Mouse (Mus musculus) frontal cortex, postnatal 25 days (tissue): ENCODE data around the gene Akna.

Experiments
- DNase-seq, 2 experiments: peaks; one replicate each; pipeline ENCODE4 v3.0.0; 2022; ENCODE audit warnings: low spot score in 2 of 2

Gene Akna

GRCm38 (mm10) chr4:63403040-63403959, at the start of gene Akna:
Gene Akna, minus strand, starts transcription at chr4:63403354.
- DNase-seq: peak; percentile 38 to 57

DNA sequence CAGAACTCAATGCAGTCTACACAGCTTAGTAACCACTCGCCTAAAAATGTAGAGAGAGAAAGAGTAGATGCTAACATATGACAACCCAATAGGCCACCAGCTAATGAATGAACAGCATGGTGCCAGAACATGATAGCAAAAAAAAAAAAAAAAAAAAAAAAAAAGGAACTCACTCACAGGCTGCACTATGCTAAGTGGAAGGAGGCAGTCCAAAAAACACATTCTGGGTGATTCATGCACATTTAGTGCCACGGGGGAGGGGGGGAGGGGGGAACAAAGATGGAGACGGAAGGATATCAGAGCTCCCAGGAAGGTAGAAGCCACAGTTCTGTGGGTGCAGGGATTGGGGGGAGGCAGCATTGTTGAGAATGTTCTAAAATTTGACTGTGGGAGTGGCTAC, 49.4 kb upstream of the Akna start:
- DNase-seq: no peak

DNA sequence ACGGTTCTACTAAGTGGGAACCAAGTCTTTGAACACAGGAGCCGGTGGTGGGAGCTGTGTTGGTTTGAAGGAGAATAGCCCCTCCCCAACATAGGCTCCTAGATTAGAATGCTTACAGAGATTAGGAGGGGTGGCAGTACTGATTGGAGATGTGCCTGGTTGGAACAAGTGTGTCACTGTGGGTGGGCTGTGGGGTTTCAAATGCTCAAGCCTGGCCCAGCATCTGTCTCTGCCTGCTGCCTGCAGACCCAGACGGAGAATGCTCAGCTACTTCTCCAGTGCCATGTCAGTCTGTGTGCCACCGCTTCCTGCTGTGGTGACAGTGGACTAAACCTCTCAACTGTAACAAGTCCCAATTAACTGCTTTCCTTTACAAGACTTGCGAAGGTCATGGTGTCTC, 47.4 kb upstream of the Akna start:
- DNase-seq: no peak

DNA sequence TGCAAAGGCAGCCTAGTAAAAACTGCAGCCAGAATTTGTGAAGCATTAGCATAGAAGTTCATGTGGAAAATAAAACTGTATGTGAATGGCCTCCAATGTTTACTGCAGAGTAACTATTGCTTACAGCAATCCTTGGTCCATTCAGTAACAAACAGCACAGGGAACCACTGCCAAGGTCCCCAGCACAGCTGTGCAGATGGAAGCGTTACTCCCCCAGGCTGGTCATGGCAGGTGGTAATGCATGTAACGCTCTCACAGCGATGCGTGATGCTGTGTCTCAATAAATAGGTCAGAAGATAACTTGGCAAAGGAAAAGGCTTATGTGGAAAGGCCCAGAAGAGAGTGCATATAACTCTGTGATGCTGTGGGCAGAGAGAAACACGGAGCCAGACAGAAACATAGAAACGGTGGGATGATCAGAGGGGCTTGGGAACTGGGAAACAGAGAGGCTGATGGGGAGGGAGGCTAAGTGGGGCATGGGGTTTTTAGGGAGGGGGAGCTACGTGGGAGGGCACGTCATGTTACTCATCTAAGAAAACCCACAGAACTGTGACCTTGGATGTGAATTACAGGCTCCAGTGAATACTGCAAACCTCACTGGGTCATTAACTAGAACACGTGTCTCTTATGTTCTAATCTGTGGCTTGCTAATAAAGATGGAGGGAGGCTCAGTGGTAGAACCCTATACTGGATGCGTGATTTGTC, 41.4 kb upstream of the Akna start:
- no peak for DNase-seq

GRCm38 (mm10) chr4:63443101-63443500, 39.9 kb upstream of the Akna start:
- DNase-seq: no peak

- DNase-seq: no peak
These were observed 38.5 kb upstream of the Akna start for GRCm38 (mm10) chr4:63441616-63442015.

DNA sequence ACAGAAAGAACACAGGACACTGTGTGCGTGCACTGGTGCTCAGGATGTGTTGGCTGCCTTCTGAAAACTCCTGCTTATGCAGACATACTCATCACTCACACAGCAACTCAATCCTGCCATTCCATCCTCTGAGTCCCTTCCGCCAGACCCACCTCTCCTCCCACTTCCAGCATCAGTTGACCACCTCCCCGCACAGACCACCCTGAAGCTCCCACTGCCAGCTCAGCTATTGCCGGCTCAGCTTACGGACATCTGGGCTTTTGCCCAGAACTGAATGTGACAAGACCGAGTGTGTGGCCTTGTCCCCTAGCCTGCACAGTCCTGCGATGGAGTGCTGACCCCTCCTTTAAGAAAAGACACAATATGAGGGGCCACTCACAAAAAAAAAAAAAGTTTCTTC, 37.1 kb upstream of the Akna start:
- no peak for DNase-seq

DNA sequence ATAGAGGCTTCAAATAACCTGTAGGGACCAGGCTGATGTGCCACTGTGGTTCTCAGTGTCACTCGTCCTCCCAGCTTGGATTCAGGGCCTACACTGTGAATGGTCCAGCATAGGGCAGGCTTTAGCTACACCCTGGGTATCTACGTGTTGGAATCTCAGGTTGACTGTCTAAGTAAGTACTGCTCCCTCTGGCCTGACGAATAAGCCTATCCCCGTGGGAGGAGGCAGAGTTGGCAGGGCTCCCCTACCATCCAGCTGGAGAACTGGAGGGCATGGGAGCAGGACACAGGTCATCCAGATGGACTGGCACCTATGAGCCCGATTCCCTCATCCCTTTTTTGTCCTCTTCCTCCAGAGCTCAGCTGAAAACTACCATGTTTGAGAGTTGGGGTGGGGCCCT, 34.8 kb upstream of the Akna start:
- DNase-seq: no peak

DNA sequence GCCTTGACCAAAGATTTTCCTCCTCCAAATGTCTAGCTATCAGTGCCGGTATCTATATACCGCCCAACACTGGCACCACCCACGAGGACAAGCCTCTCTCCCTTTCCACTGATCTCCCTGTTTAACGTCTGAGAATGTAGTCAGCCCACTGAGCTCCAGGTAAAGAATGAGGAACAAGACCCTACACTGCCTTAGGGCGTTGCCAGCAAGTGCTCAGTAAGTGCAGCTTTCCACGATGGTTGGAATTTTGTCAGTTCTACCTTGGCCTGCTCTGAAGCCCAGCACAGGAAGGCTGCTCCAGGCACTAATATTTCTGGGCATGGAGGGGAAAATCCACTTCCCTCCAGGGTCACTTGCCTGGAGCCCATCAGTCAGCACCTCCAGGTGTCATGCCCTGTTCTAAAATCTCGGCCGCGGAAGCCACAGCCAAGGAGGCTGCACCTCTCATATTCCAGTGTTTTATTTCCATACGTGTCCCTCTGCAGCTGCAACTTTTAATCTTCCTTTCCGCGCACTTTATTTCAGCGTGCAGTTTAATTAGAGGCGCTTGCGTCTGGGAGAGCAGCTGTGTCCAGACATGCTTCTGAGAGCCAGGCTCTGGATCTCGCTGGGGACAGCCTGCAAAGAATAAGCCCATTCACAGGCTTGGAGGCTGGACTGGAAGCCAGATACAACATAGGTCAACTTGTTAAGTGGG, 34.1 kb upstream of the Akna start:
- DNase-seq: no peak

DNA sequence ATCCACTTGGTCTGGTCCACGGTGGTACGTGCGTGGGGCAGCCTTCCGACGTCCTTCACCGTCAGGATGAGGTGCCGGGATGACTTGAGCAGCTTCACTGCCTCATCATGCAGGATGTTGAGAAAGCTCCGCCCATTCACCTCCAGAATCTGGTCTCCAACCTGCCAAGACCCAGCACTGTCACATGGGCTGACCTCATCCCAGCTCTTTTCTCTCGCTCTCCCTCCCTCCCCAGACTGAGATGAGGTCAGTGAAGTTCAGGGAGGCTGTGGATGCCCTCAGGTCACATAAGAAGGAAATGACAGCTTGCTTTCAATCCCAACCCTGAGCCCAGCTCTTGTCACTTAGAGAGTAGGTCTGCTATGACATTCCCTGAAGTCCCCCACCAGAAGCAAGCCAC, 32.2 kb upstream of the Akna start:
- DNase-seq: no peak

DNA sequence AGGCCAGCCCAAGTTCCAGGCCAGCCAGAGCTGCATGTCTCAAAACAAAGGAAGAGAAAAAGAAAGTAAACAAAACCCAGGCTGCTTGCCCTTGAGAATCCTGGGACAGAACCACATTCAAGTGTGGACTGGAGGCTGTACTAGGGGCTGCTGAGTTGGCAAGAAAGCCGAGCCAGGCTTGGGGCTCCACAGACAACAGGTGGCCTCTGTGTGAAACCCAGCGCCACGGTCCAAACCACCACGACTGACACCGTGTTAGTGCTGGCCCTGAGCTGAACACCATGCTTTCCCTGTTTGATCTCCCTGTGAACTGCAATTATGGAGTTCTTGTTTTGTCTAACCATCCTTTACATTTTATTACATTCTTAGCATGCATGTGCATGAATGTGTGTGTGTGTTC, 27.9 kb upstream of the Akna start:
- no peak for DNase-seq

- no peak for DNase-seq
These were observed 27.2 kb upstream of the Akna start for GRCm38 (mm10) chr4:63430357-63430756.

DNA sequence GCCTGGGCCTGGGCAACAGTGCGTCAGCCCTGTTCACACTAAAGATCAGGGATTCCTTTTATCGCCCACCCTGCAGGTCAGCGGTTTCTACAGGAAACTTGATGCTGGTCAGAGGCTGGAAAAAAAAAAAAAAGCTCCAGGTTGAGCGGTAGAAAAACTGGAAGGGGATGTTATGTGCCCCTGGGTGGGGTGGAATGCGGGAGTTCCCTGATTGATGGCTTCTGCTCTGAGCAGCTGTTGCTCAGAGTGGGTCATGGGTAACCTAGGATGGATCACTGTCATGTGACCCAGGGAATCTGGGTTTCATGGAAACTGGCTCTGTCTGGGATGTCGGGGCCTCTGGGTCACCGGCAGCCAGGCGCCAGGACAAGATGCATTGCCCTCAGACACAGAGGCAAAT, 23.2 kb upstream of the Akna start:
- DNase-seq: no peak

DNA sequence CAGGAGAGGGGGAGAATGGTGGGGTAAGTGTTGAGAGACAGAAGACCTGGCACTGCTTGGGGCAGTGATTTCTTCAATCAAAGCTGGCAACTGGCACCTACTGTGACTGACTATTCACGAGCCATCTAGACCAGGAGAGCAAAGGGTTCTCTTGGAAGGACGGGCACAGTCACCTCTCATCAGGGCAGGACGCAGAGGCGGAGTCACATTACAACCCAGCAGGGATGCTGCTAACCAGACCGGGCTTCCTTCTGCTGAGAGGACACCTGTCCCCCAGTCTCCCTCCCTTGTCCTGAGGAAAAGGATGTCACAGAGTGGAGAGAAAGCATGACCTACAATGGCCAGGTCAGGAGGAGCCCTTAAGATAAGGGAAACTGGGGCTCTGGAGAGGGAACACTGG, 20.7 kb upstream of the Akna start:
- no peak for DNase-seq

DNA sequence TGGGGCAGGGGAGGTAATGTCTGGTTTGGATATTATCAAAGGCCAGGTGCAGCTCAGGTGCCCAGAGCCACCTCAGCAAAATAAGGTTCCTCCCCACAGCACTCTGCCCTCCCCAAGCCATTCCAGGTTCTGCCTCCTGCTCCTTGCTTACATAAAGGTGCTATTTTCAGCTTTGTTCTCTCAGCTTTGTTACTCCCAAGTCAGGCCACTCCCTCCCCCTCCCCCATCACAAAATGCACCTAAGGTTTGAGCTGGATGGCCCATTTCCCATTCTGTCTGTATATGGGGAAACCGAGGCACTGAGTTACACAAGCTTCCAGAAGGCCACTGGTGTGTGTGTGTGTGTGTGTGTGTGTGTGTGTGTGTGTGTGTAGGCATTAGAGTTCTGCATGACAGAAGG, 20.1 kb upstream of the Akna start:
- DNase-seq: no peak

DNA sequence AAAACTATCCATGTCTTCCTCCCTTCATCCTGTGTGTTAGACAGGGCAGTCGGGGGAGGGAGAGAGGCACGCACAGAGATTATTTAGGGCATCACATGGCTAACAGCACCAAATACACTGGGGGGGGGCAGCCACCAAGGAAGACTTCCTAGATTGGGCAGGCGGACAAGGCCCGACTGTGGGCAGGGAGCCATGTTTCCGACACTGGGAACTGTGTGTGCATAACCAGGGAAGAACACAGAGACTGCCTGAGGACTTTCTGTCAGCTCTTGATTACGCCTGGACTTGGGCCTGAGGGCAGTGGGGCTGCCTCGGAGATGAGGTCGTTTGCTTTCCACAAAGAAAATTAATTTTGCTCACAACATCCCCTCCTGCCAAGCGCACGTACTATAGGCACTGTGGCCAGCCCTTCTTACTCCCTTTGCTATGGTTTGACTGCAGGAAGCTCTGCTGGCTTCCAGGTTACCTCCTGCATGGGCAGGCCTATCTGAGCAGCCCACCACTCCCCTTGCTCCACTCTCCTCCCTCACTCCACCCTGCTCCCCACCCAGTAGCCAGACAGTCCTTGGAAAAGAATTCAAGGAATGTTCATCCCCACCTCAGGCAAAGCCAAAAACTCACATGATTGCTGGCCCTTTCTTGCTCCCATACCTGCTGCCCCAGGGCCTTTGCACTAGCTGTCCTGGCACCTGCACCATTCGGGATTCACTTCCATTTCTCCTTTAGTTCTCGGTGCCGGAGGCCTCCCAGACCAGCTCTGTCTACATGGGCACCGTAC, 17.2 kb upstream of the Akna start:
- no peak for DNase-seq

GRCm38 (mm10) chr4:63418270-63418669, 15.1 kb upstream of the Akna start:
- DNase-seq: no peak

GRCm38 (mm10) chr4:63417318-63417957, 14.3 kb upstream of the Akna start:
- DNase-seq: peak; percentile 68 to 79

- no peak for DNase-seq
These were observed 11.8 kb upstream of the Akna start for GRCm38 (mm10) chr4:63414951-63415350.

- no peak for DNase-seq
These were observed 8.1 kb upstream of the Akna start for GRCm38 (mm10) chr4:63411222-63411621.

- peak; percentile 78 to 84 for DNase-seq
These were observed 7.4 kb upstream of the Akna start for GRCm38 (mm10) chr4:63410583-63410934.
